Mouse (Mus musculus) heart, embryonic 15.5 days (tissue): ENCODE data around the gene Rnf123. TPM values are rescaled to one million over a fixed set of nuclear protein-coding genes. Genes with fewer than 3 reads are reported as not detected.

Experiments used
- ATAC-seq: fragments of 200-750 bp; cut with Nextera tagmentation; replicated peaks from 2 replicates; pipeline ENCODE4 v1.8.0; 2017; ENCODE audit warnings: low read depth, moderate TSS enrichment; ENCODE audit not compliant: insufficient number of reproducible peaks, insufficient read depth, low FRiP score
- H3K27ac ChIP-seq: fragments of 300-500 bp; sonication (generic); 2 replicates; pipeline ENCODE4 v1.5.1; 2015; ENCODE audit warnings: mild to moderate bottlenecking, inconsistent platforms
- H3K27me3 ChIP-seq: fragments of 300-500 bp; sonication (generic); 2 replicates; pipeline ENCODE4 v1.6.1; 2015; ENCODE audit warnings: inconsistent platforms
- H3K36me3 ChIP-seq: fragments of 300-500 bp; sonication (generic); 2 replicates; pipeline ENCODE4 v1.6.1; 2015; ENCODE audit warnings: mild to moderate bottlenecking, inconsistent platforms
- H3K4me1 ChIP-seq: fragments of 300-500 bp; sonication (generic); replicated peaks from 2 replicates; pipeline ENCODE4 v1.6.1; 2015; ENCODE audit warnings: inconsistent platforms
- H3K4me2 ChIP-seq: fragments of 300-500 bp; sonication (generic); 2 replicates; pipeline ENCODE4 v1.6.1; 2015; ENCODE audit warnings: inconsistent platforms, mild to moderate bottlenecking, moderate library complexity
- H3K4me3 ChIP-seq: fragments of 300-500 bp; sonication (generic); 2 replicates; pipeline ENCODE4 v1.5.1; 2015; ENCODE audit warnings: mild to moderate bottlenecking, inconsistent platforms
- H3K9ac ChIP-seq: fragments of 300-500 bp; sonication (generic); 2 replicates; pipeline ENCODE4 v1.6.1; 2015; ENCODE audit warnings: mild to moderate bottlenecking, inconsistent platforms
- H3K9me3 ChIP-seq: fragments of 300-500 bp; sonication (generic); replicated peaks from 2 replicates; pipeline ENCODE4 v1.6.1; 2016; ENCODE audit warnings: inconsistent platforms
- WGBS: fragments of 180-500 bp; shearing (Covaris S2); methylation state at CpG from one replicate; pipeline ENCODE4 v1.1.7; 2015; ENCODE audit warnings: mixed read lengths; 5-methylcytosine and 5-hydroxymethylcytosine counted together
- polyA plus RNA-seq: library from polyadenylated mRNA; unstranded; fragments of >200 nt; fragmentation: Nextera tagmentation; extraction: Ambion mirVana; gene quantifications from 2 replicates; pipeline ENCODE4 v1.2.1, GENCODE M21; 2015

Gene Rnf123
- polyA plus RNA-seq, 1 experiment from 2014 or later = 29.8 TPM

GRCm38 (mm10) chr9:108104766-108105548 lies 21.8 kb upstream of the Rnf123 start:
- no peak overlapping the region; the same call in 1 of the 2 replicates for H3K27ac ChIP-seq
- 0 out of 2 replicates have a peak overlapping the region, but pooled peaks have one; percentile 27 for H3K9ac ChIP-seq
- H3K4me1 ChIP-seq = peaks cover 20% of the 10 kb centered on the region
- no peaks in the 10 kb centered on the region for H3K9me3 ChIP-seq
- peak overlapping the region; percentile 21 for H3K4me2 ChIP-seq
- peak overlapping the region; percentile 17; the same call in 1 of the 2 replicates for H3K4me3 ChIP-seq
- ATAC-seq = peak; percentile 50; the same call in 1 of the 2 replicates
- peaks cover 4% of the 10 kb centered on the region for H3K27me3 ChIP-seq
- 49% methylated on average over 31 of the region's 31 CpGs for WGBS
- no peaks in the 10 kb centered on the region for H3K36me3 ChIP-seq

- no peak overlapping the region for H3K9ac ChIP-seq
- H3K27me3 ChIP-seq = no peaks in the 10 kb centered on the region
- WGBS = 86% methylated on average over 8 of the region's 8 CpGs
Measured at GRCm38 (mm10) chr9:108099619-108100018, 16.5 kb upstream of the Rnf123 start.

GRCm38 (mm10) chr9:108095949-108096712 lies 13.0 kb upstream of the Rnf123 start:
- WGBS = 59% methylated on average over 10 of the region's 10 CpGs
- Histone ChIP-seq H3K4me2 (0 out of 2 replicates have a peak overlapping the region, but pooled peaks have one; percentile 98), H3K27ac (peak overlapping the region; percentile 35; the same call in 1 of the 2 replicates)

More at GRCm38 (mm10) chr9:108099619-108100018, 16.5 kb upstream of the Rnf123 start:
- Histone ChIP-seq H3K27ac (no peak overlapping the region), H3K4me1 (peaks cover 24% of the 10 kb centered on the region), H3K4me2 (no peak overlapping the region), H3K9me3 (no peaks in the 10 kb centered on the region), H3K36me3 (no peaks in the 10 kb centered on the region), H3K4me3 (no peak overlapping the region)
- no peak for ATAC-seq

GRCm38 (mm10) chr9:108095518-108095917 lies 12.4 kb upstream of the Rnf123 start:
- Histone ChIP-seq H3K27me3 (no peaks in the 10 kb centered on the region), H3K9me3 (no peaks in the 10 kb centered on the region), H3K4me2 (peak overlapping the region; percentile 98), H3K36me3 (peaks cover 23% of the 10 kb centered on the region), H3K9ac (peak overlapping the region; percentile 86; the same call in 1 of the 2 replicates), H3K27ac (peak overlapping the region; percentile 84), H3K4me3 (peak overlapping the region; percentile 87), H3K4me1 (peaks cover 35% of the 10 kb centered on the region)
- no peak for ATAC-seq
- 13% methylated on average over 3 of the region's 3 CpGs for WGBS

More at GRCm38 (mm10) chr9:108095949-108096712, 13.0 kb upstream of the Rnf123 start:
- H3K4me3 ChIP-seq = no peak overlapping the region
- no peaks in the 10 kb centered on the region for H3K9me3 ChIP-seq
- H3K27me3 ChIP-seq = no peaks in the 10 kb centered on the region
- peak overlapping the region; percentile 5; the same call in 1 of the 2 replicates for H3K9ac ChIP-seq
- H3K36me3 ChIP-seq = peaks cover 17% of the 10 kb centered on the region
- ATAC-seq = no peak
- H3K4me1 ChIP-seq = peaks cover 35% of the 10 kb centered on the region

- Histone ChIP-seq H3K36me3 (peaks cover 26% of the 10 kb centered on the region), H3K4me3 (peak overlapping the region; percentile 87), H3K4me1 (peaks cover 35% of the 10 kb centered on the region), H3K27me3 (no peaks in the 10 kb centered on the region), H3K4me2 (peak overlapping the region; percentile 98), H3K9me3 (no peaks in the 10 kb centered on the region), H3K9ac (peak overlapping the region; percentile 86), H3K27ac (peak overlapping the region; percentile 84)
- under 1% methylated on average over 16 of the region's 16 CpGs for WGBS
- ATAC-seq = 0 out of 2 replicates have a peak, but pooled peaks have one; percentile 10
Measured at GRCm38 (mm10) chr9:108094998-108095411, 11.9 kb upstream of the Rnf123 start.

GRCm38 (mm10) chr9:108094184-108094941 lies 11.2 kb upstream of the Rnf123 start, which contains the start of gene Apeh:
TSS of gene Apeh (minus strand) at chr9:108094606.
- under 1% methylated on average over 52 of the region's 52 CpGs for WGBS
- H3K4me3 ChIP-seq = peak within 1 kb of the TSS; percentile 87
- H3K4me1 ChIP-seq = peaks cover 35% of the 10 kb centered on the region
- peaks cover 33% of the 10 kb centered on the region for H3K36me3 ChIP-seq
- no peaks in the 10 kb centered on the region for H3K27me3 ChIP-seq
- H3K27ac ChIP-seq = peak within 1 kb of the TSS; percentile 84
- H3K9me3 ChIP-seq = no peaks in the 10 kb centered on the region
- H3K9ac ChIP-seq = peak within 1 kb of the TSS; percentile 86
- peak within 1 kb of the TSS; percentile 98 for H3K4me2 ChIP-seq
- ATAC-seq = peak; percentile 93

GRCm38 (mm10) chr9:108093586-108093985 lies 10.4 kb upstream of the Rnf123 start:
- peak overlapping the region; percentile 84 for H3K27ac ChIP-seq
- H3K9me3 ChIP-seq = no peaks in the 10 kb centered on the region
- peak overlapping the region; percentile 98 for H3K4me2 ChIP-seq
- no peaks in the 10 kb centered on the region for H3K27me3 ChIP-seq
- no peak for ATAC-seq
- WGBS = 61% methylated on average over 10 of the region's 10 CpGs
- H3K36me3 ChIP-seq = peaks cover 39% of the 10 kb centered on the region
- H3K4me1 ChIP-seq = peaks cover 35% of the 10 kb centered on the region
- H3K9ac ChIP-seq = peak overlapping the region; percentile 86
- H3K4me3 ChIP-seq = peak overlapping the region; percentile 87

- ATAC-seq = no peak
- Histone ChIP-seq H3K36me3 (peaks cover 68% of the 10 kb centered on the region), H3K9ac (no peak overlapping the region), H3K4me2 (no peak overlapping the region), H3K4me1 (peaks cover 20% of the 10 kb centered on the region), H3K4me3 (no peak overlapping the region), H3K27me3 (no peaks in the 10 kb centered on the region), H3K9me3 (no peaks in the 10 kb centered on the region), H3K27ac (no peak overlapping the region)
- WGBS = 92% methylated on average over 7 of the region's 7 CpGs
Measured at GRCm38 (mm10) chr9:108090611-108091120, 7.5 kb upstream of the Rnf123 start.

GRCm38 (mm10) chr9:108085261-108085660 lies 2.1 kb upstream of the Rnf123 start:
- ATAC-seq = no peak
- 87% methylated on average over 4 of the region's 4 CpGs for WGBS
- no peak overlapping the region for H3K27ac ChIP-seq
- no peaks in the 10 kb centered on the region for H3K9me3 ChIP-seq
- peaks cover 13% of the 10 kb centered on the region for H3K4me1 ChIP-seq
- H3K27me3 ChIP-seq = peaks cover 25% of the 10 kb centered on the region
- peaks cover 53% of the 10 kb centered on the region for H3K36me3 ChIP-seq
- no peak overlapping the region for H3K4me3 ChIP-seq
- no peak overlapping the region for H3K9ac ChIP-seq
- no peak overlapping the region for H3K4me2 ChIP-seq

GRCm38 (mm10) chr9:108083561-108083960 lies 415 bp upstream of the Rnf123 start:
- no peak overlapping the region for H3K4me3 ChIP-seq
- no peak overlapping the region for H3K27ac ChIP-seq
- WGBS = 47% methylated on average over 6 of the region's 6 CpGs
- H3K27me3 ChIP-seq = peaks cover 25% of the 10 kb centered on the region
- peaks cover 20% of the 10 kb centered on the region for H3K4me1 ChIP-seq
- ATAC-seq = no peak
- H3K9ac ChIP-seq = no peak overlapping the region
- H3K9me3 ChIP-seq = no peaks in the 10 kb centered on the region
- peaks cover 39% of the 10 kb centered on the region for H3K36me3 ChIP-seq
- H3K4me2 ChIP-seq = no peak overlapping the region
